Mouse (Mus musculus) hindbrain, embryonic 14.5 days (tissue): ENCODE measurements at regions not wholly inside any gene's neighbourhood (a gene's known extent, or its start where the extent isn't known, plus 50 kb on each side); places are given as distances from the start of the nearest gene placed in this dataset.

ENCODE experiments used
- ATAC-seq: fragments of 200-750 bp; cut with Nextera tagmentation; 2 replicates; pipeline ENCODE4 v1.8.0; 2017; ENCODE audit warnings: moderate number of reproducible peaks, mild to moderate bottlenecking, moderate TSS enrichment, moderate library complexity; ENCODE audit not compliant: low FRiP score
- DNase-seq: peaks from one replicate; pipeline ENCODE4 v3.0.0-alpha.2; 2015; ENCODE audit warnings: low spot score
- H3K27ac ChIP-seq: fragments of 300-500 bp; sonication (generic); 2 replicates; pipeline ENCODE4 v1.5.1; 2014; ENCODE audit warnings: mild to moderate bottlenecking, moderate library complexity
- H3K27me3 ChIP-seq: fragments of 300-500 bp; sonication (generic); 2 replicates; pipeline ENCODE4 v1.6.1; 2014; ENCODE audit warnings: mild to moderate bottlenecking, low read length, mixed read lengths; ENCODE audit not compliant: control insufficient read depth, insufficient read depth
- H3K36me3 ChIP-seq: fragments of 300-500 bp; sonication (generic); replicated peaks from 2 replicates; pipeline ENCODE4 v1.6.1; 2014; ENCODE audit not compliant: control insufficient read depth, insufficient read depth
- H3K4me1 ChIP-seq: fragments of 300-500 bp; sonication (generic); replicated peaks from 2 replicates; pipeline ENCODE4 v1.6.1; 2014; ENCODE audit warnings: antibody characterized with exemption, low read length, mixed read lengths; ENCODE audit not compliant: control insufficient read depth, insufficient read depth
- H3K4me2 ChIP-seq: fragments of 300-500 bp; sonication (generic); replicated peaks from 2 replicates; pipeline ENCODE4 v1.6.1; 2014; ENCODE audit warnings: mild to moderate bottlenecking, moderate library complexity
- H3K4me3 ChIP-seq: fragments of 300-500 bp; sonication (generic); replicated peaks from 2 replicates; pipeline ENCODE4 v1.5.1; 2014; ENCODE audit warnings: mild to moderate bottlenecking, low read length
- H3K9ac ChIP-seq: fragments of 300-500 bp; sonication (generic); 2 replicates; pipeline ENCODE4 v1.6.1; 2014
- H3K9me3 ChIP-seq: fragments of 300-500 bp; sonication (generic); 2 replicates; pipeline ENCODE4 v1.6.1; 2016; ENCODE audit warnings: low read length; ENCODE audit not compliant: control insufficient read depth
- WGBS: fragments of 180-500 bp; shearing (Covaris S2); extraction: QIAGEN DNeasy Blood & Tissue Kit; methylation state at CpG from one replicate; pipeline ENCODE4 v1.1.7; 2014; 5-methylcytosine and 5-hydroxymethylcytosine counted together

GRCm38 (mm10) chr14:120560416-120560815 is 82.2 kb downstream of the Rap2a start:
- DNase-seq, result no peak
- WGBS, result 94% methylated on average over 7 of the region's 7 CpGs
- no peak for ATAC-seq

GRCm38 (mm10) chr14:120560987-120561386 is 82.7 kb downstream of the Rap2a start:
- Histone ChIP-seq H3K27ac (no peak overlapping the region), H3K36me3 (no peaks in the 10 kb centered on the region), H3K9me3 (no peaks in the 10 kb centered on the region), H3K27me3 (no peaks in the 10 kb centered on the region), H3K4me2 (no peak overlapping the region), H3K9ac (no peak overlapping the region), H3K4me1 (no peaks in the 10 kb centered on the region), H3K4me3 (no peak overlapping the region)
- DNase-seq (no peak), ATAC-seq (no peak)
- 99% methylated on average over 2 of the region's 2 CpGs for WGBS

More at GRCm38 (mm10) chr14:120560416-120560815, 82.2 kb downstream of the Rap2a start:
- Histone ChIP-seq H3K36me3 (no peaks in the 10 kb centered on the region), H3K27ac (no peak overlapping the region), H3K9ac (no peak overlapping the region), H3K4me1 (no peaks in the 10 kb centered on the region), H3K4me3 (no peak overlapping the region), H3K9me3 (no peaks in the 10 kb centered on the region), H3K4me2 (no peak overlapping the region), H3K27me3 (no peaks in the 10 kb centered on the region)

- H3K27me3 ChIP-seq, result no peaks in the 10 kb centered on the region
- no peak overlapping the region for H3K4me2 ChIP-seq
- no peaks in the 10 kb centered on the region for H3K4me1 ChIP-seq
- H3K9me3 ChIP-seq, result no peaks in the 10 kb centered on the region
- no peaks in the 10 kb centered on the region for H3K36me3 ChIP-seq
- H3K4me3 ChIP-seq, result no peak overlapping the region
- 80% methylated on average over 1 of the region's 1 CpGs for WGBS
- no peak overlapping the region for H3K9ac ChIP-seq
- no peak overlapping the region for H3K27ac ChIP-seq
- no peak for ATAC-seq
- DNase-seq, result no peak
Observed at GRCm38 (mm10) chr14:120566945-120567344, 88.7 kb downstream of the Rap2a start.

- Histone ChIP-seq H3K27me3 (no peaks in the 10 kb centered on the region), H3K9ac (no peak overlapping the region), H3K4me3 (no peak overlapping the region), H3K27ac (no peak overlapping the region), H3K4me1 (no peaks in the 10 kb centered on the region), H3K9me3 (no peaks in the 10 kb centered on the region), H3K4me2 (no peak overlapping the region), H3K36me3 (no peaks in the 10 kb centered on the region)
- DNase-seq (no peak), ATAC-seq (no peak)
- 92% methylated on average over 4 of the region's 4 CpGs for WGBS
Observed at GRCm38 (mm10) chr14:120568054-120568453, 89.8 kb downstream of the Rap2a start.

GRCm38 (mm10) chr14:120572238-120572637 is 94.0 kb downstream of the Rap2a start:
- no peak for DNase-seq
- 72% methylated on average over 10 of the region's 10 CpGs for WGBS
- Histone ChIP-seq H3K36me3 (no peaks in the 10 kb centered on the region), H3K9ac (no peak overlapping the region), H3K4me1 (no peaks in the 10 kb centered on the region), H3K27me3 (no peaks in the 10 kb centered on the region), H3K4me2 (no peak overlapping the region), H3K4me3 (no peak overlapping the region), H3K27ac (no peak overlapping the region), H3K9me3 (no peaks in the 10 kb centered on the region)
- ATAC-seq, result no peak

- H3K27ac ChIP-seq, result no peak overlapping the region
- no peaks in the 10 kb centered on the region for H3K36me3 ChIP-seq
- no peak overlapping the region for H3K4me2 ChIP-seq
- no peak for DNase-seq
- no peak overlapping the region for H3K4me3 ChIP-seq
- ATAC-seq, result no peak
- no peak overlapping the region for H3K9ac ChIP-seq
- H3K9me3 ChIP-seq, result no peaks in the 10 kb centered on the region
- H3K4me1 ChIP-seq, result no peaks in the 10 kb centered on the region
- WGBS, result 92% methylated on average over 6 of the region's 6 CpGs
- H3K27me3 ChIP-seq, result no peaks in the 10 kb centered on the region
Observed at GRCm38 (mm10) chr14:120575202-120575601, 97.0 kb downstream of the Rap2a start.

- H3K4me1 ChIP-seq, result no peaks in the 10 kb centered on the region
- no peak overlapping the region for H3K4me2 ChIP-seq
- H3K27ac ChIP-seq, result no peak overlapping the region
- no peak for DNase-seq
- no peak overlapping the region for H3K4me3 ChIP-seq
- H3K9me3 ChIP-seq, result no peaks in the 10 kb centered on the region
- H3K27me3 ChIP-seq, result no peaks in the 10 kb centered on the region
- no peak overlapping the region for H3K9ac ChIP-seq
- no peaks in the 10 kb centered on the region for H3K36me3 ChIP-seq
- no peak for ATAC-seq
- 88% methylated on average over 11 of the region's 11 CpGs for WGBS
Observed at GRCm38 (mm10) chr14:120578352-120579080, 100.3 kb downstream of the Rap2a start.

- no peak for ATAC-seq
- no peak for DNase-seq
- Histone ChIP-seq H3K4me1 (no peaks in the 10 kb centered on the region), H3K27ac (no peak overlapping the region), H3K36me3 (no peaks in the 10 kb centered on the region), H3K9ac (no peak overlapping the region), H3K27me3 (no peaks in the 10 kb centered on the region), H3K9me3 (no peaks in the 10 kb centered on the region), H3K4me3 (no peak overlapping the region), H3K4me2 (no peak overlapping the region)
- WGBS, result 88% methylated on average over 3 of the region's 3 CpGs
Observed at GRCm38 (mm10) chr14:120583807-120584206, 105.6 kb downstream of the Rap2a start.

- ATAC-seq (no peak), DNase-seq (no peak)
- Histone ChIP-seq H3K27me3 (no peaks in the 10 kb centered on the region), H3K4me2 (no peak overlapping the region), H3K27ac (no peak overlapping the region), H3K9ac (no peak overlapping the region), H3K9me3 (no peaks in the 10 kb centered on the region), H3K4me1 (no peaks in the 10 kb centered on the region), H3K4me3 (no peak overlapping the region), H3K36me3 (no peaks in the 10 kb centered on the region)
- WGBS, result 93% methylated on average over 2 of the region's 2 CpGs
Observed at GRCm38 (mm10) chr14:120592191-120592590, 113.9 kb downstream of the Rap2a start.
